Mouse (Mus musculus): Measurements from ENCODE around the gene Timm8a2. TPM values are rescaled to one million over a fixed set of nuclear protein-coding genes. Genes with fewer than 3 reads are reported as not detected.

Timm8a2 gene
- polyA plus RNA-seq (2014; fragmentation: Illumina TruSeq; extraction: RNeasy Lipid Tissue Mini Kit (QIAGEN cat#74804); ENCODE audit: low read depth, low replicate concordance), result not detected

DNA sequence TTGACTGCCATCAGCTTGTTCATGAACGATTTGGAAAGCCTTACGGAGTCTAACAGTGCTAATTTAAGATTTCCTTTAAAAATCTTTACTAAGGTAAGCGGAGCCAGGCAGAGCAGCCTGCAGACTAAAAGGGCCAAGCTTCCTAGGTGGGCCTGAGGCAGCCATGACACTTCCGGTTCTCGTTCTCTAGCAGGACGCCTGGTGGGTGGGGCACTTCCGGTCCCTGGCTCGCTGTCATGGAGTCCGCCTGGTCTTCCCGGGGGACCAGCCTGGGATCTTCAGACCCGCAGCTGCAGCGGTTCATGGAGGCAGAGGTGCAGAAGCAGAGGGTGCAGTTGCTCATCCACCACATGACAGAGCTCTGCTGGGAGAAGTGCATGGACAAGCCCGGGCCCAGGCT is at the start of gene Timm8a2:
Gene Timm8a2, plus strand, starts transcription at position 224 of the 400 bp plus-strand sequence.

Other genes starting within 250 kb of the Timm8a2 start
- gene Dock9, start 236.8 kb upstream of the Timm8a2 start, polyA plus RNA-seq (2014; fragmentation: Illumina TruSeq; extraction: RNeasy Lipid Tissue Mini Kit (QIAGEN cat#74804); ENCODE audit: low read depth, low replicate concordance), result 61.1 TPM
- gene Ubac2, start 156.1 kb upstream of the Timm8a2 start, polyA plus RNA-seq (2014; fragmentation: Illumina TruSeq; extraction: RNeasy Lipid Tissue Mini Kit (QIAGEN cat#74804); ENCODE audit: low read depth, low replicate concordance), result 12.0 TPM
- not detected for gene Gpr18, start 118.9 kb upstream of the Timm8a2 start, polyA plus RNA-seq (2014; fragmentation: Illumina TruSeq; extraction: RNeasy Lipid Tissue Mini Kit (QIAGEN cat#74804); ENCODE audit: low read depth, low replicate concordance)
- gene Gpr183, start 69.5 kb upstream of the Timm8a2 start, polyA plus RNA-seq (2014; fragmentation: Illumina TruSeq; extraction: RNeasy Lipid Tissue Mini Kit (QIAGEN cat#74804); ENCODE audit: low read depth, low replicate concordance), result 0.40 TPM
- gene Tm9sf2, start 72.4 kb downstream of the Timm8a2 start, polyA plus RNA-seq (2014; fragmentation: Illumina TruSeq; extraction: RNeasy Lipid Tissue Mini Kit (QIAGEN cat#74804); ENCODE audit: low read depth, low replicate concordance), result 791 TPM
- 169 TPM for gene Clybl, start 147.0 kb downstream of the Timm8a2 start, polyA plus RNA-seq (2014; fragmentation: Illumina TruSeq; extraction: RNeasy Lipid Tissue Mini Kit (QIAGEN cat#74804); ENCODE audit: low read depth, low replicate concordance)